Mouse (Mus musculus): ENCODE measurements around the gene Srebf1.

- TF ChIP-seq CTCF (IDR thresholded peaks at IDR 0.05; ENCODE audit: extremely low read depth, insufficient read depth, low read length) (no peak), POLR2A (IDR thresholded peaks at IDR 0.05; ENCODE audit: extremely low read depth, insufficient read depth, low read length) (no peak)
Measured at GRCm38 (mm10) chr11:60216671-60217070, 5.7 kb downstream of the Srebf1 start.

All from cortical plate, adult 2 months (tissue).